Mouse (Mus musculus) ES-Bruce4 (cell line): Measurements from ENCODE around the gene Zc3h4.

ENCODE experiments used
- CTCF ChIP-seq: IDR thresholded peaks from one replicate; pipeline ENCODE4 v1.8.1; 2011; ENCODE audit warnings: low read depth, low read length
- EP300 ChIP-seq: IDR thresholded peaks from 2 replicates; pipeline ENCODE4 v1.6.1; 2011; ENCODE audit warnings: low read depth, low read length; ENCODE audit not compliant: insufficient read depth
- POLR2A ChIP-seq: IDR thresholded peaks from one replicate; pipeline ENCODE4 v1.8.1; 2011; ENCODE audit warnings: low read length; ENCODE audit not compliant: insufficient read depth

DNA sequence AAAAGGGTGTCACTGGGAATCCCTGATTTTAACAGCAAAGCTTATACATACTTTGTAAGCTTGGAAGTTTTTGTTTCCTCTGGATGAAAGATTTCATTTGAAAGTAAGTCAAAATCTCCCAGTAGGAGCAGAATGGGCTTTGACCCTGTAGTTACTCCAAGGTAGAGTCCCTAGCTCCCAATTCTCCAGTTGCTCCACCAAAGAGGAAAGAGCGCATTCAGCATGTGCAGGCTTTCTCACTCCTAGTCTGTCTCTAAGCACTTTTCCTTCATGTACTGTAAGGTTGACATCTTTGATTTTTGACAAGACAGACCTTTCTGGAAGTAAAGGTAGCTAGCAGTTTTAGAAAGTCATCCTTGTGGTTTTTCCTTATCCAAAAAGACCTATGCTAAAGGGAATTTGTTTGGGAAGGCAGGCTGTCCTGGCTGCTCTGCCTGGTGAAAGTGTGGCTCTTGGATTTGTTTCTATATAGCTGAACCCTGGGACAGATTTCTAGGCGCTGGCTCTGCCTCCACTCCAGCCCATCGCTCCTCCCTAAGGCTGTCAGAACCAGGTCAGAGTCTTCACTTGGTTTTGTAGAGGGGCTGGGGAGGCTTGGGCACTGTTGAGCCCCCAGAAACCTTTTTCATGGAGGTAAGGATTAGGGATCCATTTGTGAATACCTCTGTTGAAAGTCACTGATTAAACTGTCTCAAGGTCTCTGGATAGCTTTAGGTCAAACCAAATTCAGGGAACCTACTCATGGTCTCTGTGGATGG is 3.8 kb downstream of the Zc3h4 start:
- no peak for TF ChIP-seq CTCF
- TF ChIP-seq POLR2A, result no peak
- TF ChIP-seq EP300, result no peak
